Mouse (Mus musculus): ENCODE measurements around the gene Kcnh1.

DNA sequence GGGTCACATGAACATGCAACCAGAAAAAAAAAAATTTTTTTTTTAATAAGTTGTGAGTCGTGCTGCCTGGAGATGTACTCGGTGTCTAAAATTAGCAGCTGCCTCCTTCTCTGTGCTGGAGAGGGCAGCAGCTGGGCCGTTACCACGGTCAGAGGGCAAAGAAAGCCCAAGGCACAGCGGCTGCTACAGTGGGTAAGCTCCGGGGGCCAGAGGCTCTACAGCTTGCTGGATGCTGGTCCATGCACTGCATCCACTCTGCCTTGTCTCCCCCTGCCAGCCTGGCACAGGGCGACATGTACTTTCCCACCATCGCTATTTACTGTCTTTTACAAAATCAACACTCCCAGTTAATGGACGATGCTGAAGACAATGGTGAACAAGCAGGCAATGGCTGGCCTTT, 353.5 kb downstream of the Kcnh1 start:
- TF ChIP-seq CTCF (IDR thresholded peaks at IDR 0.05; ENCODE audit: low read depth, low read length) (no peak), POLR2AphosphoS5 (IDR thresholded peaks at IDR 0.05; ENCODE audit: insufficient replicate concordance, low read depth, low read length) (no peak), TAL1 (conservative IDR thresholded peaks at IDR 0.05; ENCODE audit: low read depth, low read length) (no peak), GATA1 (IDR thresholded peaks at IDR 0.05; ENCODE audit: borderline replicate concordance, low read length) (no peak), GATA2 (IDR thresholded peaks at IDR 0.05; ENCODE audit: borderline replicate concordance, low read depth, low read length) (no peak)

All from G1E (cell line).